Mouse (Mus musculus) activated CD4-positive, CD25-positive, alpha-beta regulatory T cell (primary cell): ENCODE data around the gene Cars2. TPM values are rescaled to one million over a fixed set of nuclear protein-coding genes. Genes with fewer than 3 reads are reported as not detected.

Experiments used
- polyA plus RNA-seq, 2 experiments: library from polyadenylated mRNA; unstranded; fragments of 100-300 nt; shearing (Covaris generic); gene quantifications; one replicate each; pipeline ENCODE4 v1.2.1; 2017

Cars2 gene
- 10 to 100 TPM; 28.4 to 38.8 TPM for polyA plus RNA-seq

GRCm38 (mm10) chr8:11550281-11550948 is at the start of gene Cars2:
TSS of gene Cars2 (minus strand) at chr8:11550783.

GRCm38 (mm10) chr8:11554799-11555719 is 4.5 kb upstream of the Cars2 start, which contains the start of gene Ing1:
TSS of gene Ing1 (plus strand) at chr8:11555571.

GRCm38 (mm10) chr8:11497017-11497990 is 53.3 kb downstream of the Cars2 start, which contains the start of gene Naxd:
TSS of gene Naxd (plus strand) at chr8:11497506.

GRCm38 (mm10) chr8:11477811-11478761 is 72.5 kb downstream of the Cars2 start, which contains the start of gene Rab20:
TSS of gene Rab20 (minus strand) at chr8:11478710.

Other genes starting within 250 kb of the Cars2 start
- gene Col4a2, start 238.0 kb downstream of the Cars2 start, polyA plus RNA-seq: under 1 TPM in 1 of 2 experiments, not detected in 1; 0.18 TPM
- gene Col4a1, start 238.0 kb downstream of the Cars2 start, polyA plus RNA-seq: under 1 TPM in 1 of 2 experiments, not detected in 1; 0.15 TPM
- gene Rab20, start 72.1 kb downstream of the Cars2 start, polyA plus RNA-seq: 1 to 10 TPM; 2.2 to 5.3 TPM
- gene Naxd, start 53.3 kb downstream of the Cars2 start, polyA plus RNA-seq: 10 to 100 TPM; 58.1 to 74.5 TPM
- gene Ing1, start 4.8 kb upstream of the Cars2 start, polyA plus RNA-seq: 10 to 100 TPM; 75.2 to 90.7 TPM
- gene Ankrd10, start 85.0 kb upstream of the Cars2 start, polyA plus RNA-seq: 10 to 100 TPM; 82.5 to 96.4 TPM
- under 1 TPM; 0.19 to 0.31 TPM for gene 1700016D06Rik, start 150.3 kb upstream of the Cars2 start, polyA plus RNA-seq
- 10 to 100 TPM; 12.9 to 15.5 TPM for gene Arhgef7, start 176.9 kb upstream of the Cars2 start, polyA plus RNA-seq